In genomic region chr3:27371725-27372650, GRCm38 (mm10) we compare ENCODE assay signal across 8 mouse cellular contexts. TPM values are rescaled to one million over a fixed set of nuclear protein-coding genes. Genes with fewer than 3 reads are reported as not detected.
DNase-seq lines count a peak whose midpoint lies in the region; ATAC-seq and TF ChIP-seq lines count a peak whose summit lies in the region.

No protein-coding gene starts in this region.

- peaks cover 58% of the 10 kb centered on the region for H3K27me3 ChIP-seq in heart, postnatal 0 days (ENCODE audit: control insufficient read depth, insufficient read depth, low read length)
- H3K27me3 ChIP-seq in hindbrain, embryonic 11.5 days (ENCODE audit: control insufficient read depth, insufficient read depth, low read length): peaks cover 37% of the 10 kb centered on the region

- DNase-seq in heart, postnatal 0 days (ENCODE audit: low spot score): no peak
- no peak for DNase-seq in heart, postnatal 25 days (ENCODE audit: low spot score)
- DNase-seq in brain, embryonic 14.5 days (ENCODE audit: low read depth): peak; percentile 35
- peak; percentile 44 for DNase-seq in hindbrain, embryonic 11.5 days (ENCODE audit: low spot score)
- peak; percentile 34 for DNase-seq in neural tube, embryonic 10.5 days (ENCODE audit: extremely low spot score, low spot score)
- no peak for DNase-seq in adrenal gland, postnatal 25 days
- no peak for DNase-seq in gastrocnemius, postnatal 4 days (ENCODE audit: low spot score in 2 of 2)
- DNase-seq in ovary, postnatal 36 days (ENCODE audit: low spot score): no peak

- ATAC-seq in heart, postnatal 0 days (ENCODE audit: insufficient read depth, low read depth): no peak
- ATAC-seq in hindbrain, embryonic 11.5 days (ENCODE audit: low FRiP score): peak; percentile 61

- TF ChIP-seq POLR2A in brain, embryonic 14.5 days (IDR thresholded peaks at IDR 0.05; ENCODE audit: borderline replicate concordance, extremely low read depth, insufficient read depth, insufficient read length, poor library complexity, severe bottlenecking): no peak

- no peak overlapping the region for H3K27ac ChIP-seq in heart, postnatal 0 days (ENCODE audit: low read depth)
- H3K27ac ChIP-seq in hindbrain, embryonic 11.5 days (ENCODE audit: low read depth, low read length): no peak overlapping the region

- WGBS in heart, postnatal 0 days: 2% methylated on average over 77 of the region's 77 CpGs
- WGBS in hindbrain, embryonic 11.5 days: 1% methylated on average over 76 of the region's 77 CpGs

- intact Hi-C loops in heart, postnatal 25 days (cut with DNase I): no loop called here

- H3K9ac ChIP-seq in heart, postnatal 0 days (replicated peaks; ENCODE audit: low read depth, low read length): no peak overlapping the region
- H3K9ac ChIP-seq in hindbrain, embryonic 11.5 days (ENCODE audit: low read depth, low read length): no peak overlapping the region

- no peaks in the 10 kb centered on the region for H3K9me3 ChIP-seq in heart, postnatal 0 days (replicated peaks; ENCODE audit: control insufficient read depth, low read length)
- H3K9me3 ChIP-seq in hindbrain, embryonic 11.5 days (ENCODE audit: control insufficient read depth, low read length): no peaks in the 10 kb centered on the region

- TF ChIP-seq CTCF in heart, postnatal 0 days (IDR thresholded peaks at IDR 0.05; ENCODE audit: low read depth): no peak
- TF ChIP-seq CTCF in brain, embryonic 14.5 days (IDR thresholded peaks at IDR 0.05; ENCODE audit: borderline replicate concordance, extremely low read depth, insufficient read depth, insufficient read length): no peak

- H3K4me1 ChIP-seq in heart, postnatal 0 days (ENCODE audit: control insufficient read depth, insufficient read depth): no peaks in the 10 kb centered on the region
- H3K4me1 ChIP-seq in hindbrain, embryonic 11.5 days (replicated peaks; ENCODE audit: control insufficient read depth, insufficient read depth, low read length): 0 out of 2 replicates have a peak, but pooled peaks cover 4% of the 10 kb centered on the region

- H3K4me2 ChIP-seq in heart, postnatal 0 days (ENCODE audit: low read depth, low read length): no peak overlapping the region; the same call in 1 of the 2 replicates
- peak overlapping the region; percentile 45 for H3K4me2 ChIP-seq in hindbrain, embryonic 11.5 days (replicated peaks; ENCODE audit: low read depth, low read length)

- no peaks in the 10 kb centered on the region for H3K36me3 ChIP-seq in heart, postnatal 0 days (replicated peaks; ENCODE audit: control insufficient read depth, insufficient read depth, low read length)
- H3K36me3 ChIP-seq in hindbrain, embryonic 11.5 days (ENCODE audit: control insufficient read depth, insufficient read depth, low read length): no peaks in the 10 kb centered on the region

- TF ChIP-seq EP300 in heart, postnatal 0 days (IDR thresholded peaks at IDR 0.05; ENCODE audit: low read depth): no peak

- H3K4me3 ChIP-seq in heart, postnatal 0 days (ENCODE audit: low read depth, low read length): peak overlapping the region; percentile 13; the same call in 1 of the 2 replicates
- peak overlapping the region; percentile 22 for H3K4me3 ChIP-seq in hindbrain, embryonic 11.5 days (ENCODE audit: low read depth, low read length)

RNA-seq across cellular contexts. Expression of gene Ghsr, which starts 0.8 kb away (rescaled TPM):
- not detected in 2 replicates for total RNA-seq in heart, postnatal 0 days (2014; rRNA removed; ENCODE audit: low replicate concordance)
- not detected in 2 replicates for polyA plus RNA-seq in heart, postnatal 0 days (2015; fragmentation: Nextera tagmentation; extraction: Ambion mirVana)
- not detected for total RNA-seq in heart, postnatal 25 days (2021)
- 0.10 and 0.30 TPM in 2 replicates for polyA plus RNA-seq in brain, embryonic 14.5 days (2012; rRNA removed)
- polyA plus RNA-seq in hindbrain, embryonic 11.5 days (2014; fragmentation: Nextera tagmentation; extraction: Ambion mirVana): 0.14 and 0.18 TPM in 2 replicates
- total RNA-seq in adrenal gland, postnatal 25 days (2021): not detected in 2 replicates
- total RNA-seq in gastrocnemius, postnatal 4 days (2021): not detected

RNA-seq across cellular contexts. Expression of gene Tnfsf10, which starts 55.2 kb away (rescaled TPM):
- total RNA-seq in heart, postnatal 0 days (2014; rRNA removed; ENCODE audit: low replicate concordance): 0.23 and 6.4 TPM in 2 replicates
- polyA plus RNA-seq in heart, postnatal 0 days (2015; fragmentation: Nextera tagmentation; extraction: Ambion mirVana): 0.64 and 0.66 TPM in 2 replicates
- 10 to 100 TPM in 1 of 2 experiments, 1 to 10 TPM in 1; 9.7 to 12.7 TPM for total RNA-seq in heart, postnatal 25 days (2021)
- 0.09 and 0.12 TPM in 2 replicates for polyA plus RNA-seq in brain, embryonic 14.5 days (2012; rRNA removed)
- not detected in 2 replicates for polyA plus RNA-seq in hindbrain, embryonic 11.5 days (2014; fragmentation: Nextera tagmentation; extraction: Ambion mirVana)
- total RNA-seq in adrenal gland, postnatal 25 days (2021): 10.8 and 11.3 TPM in 2 replicates
- total RNA-seq in gastrocnemius, postnatal 4 days (2021): 1 to 10 TPM; 4.3 to 4.8 TPM

Comparison
In these comparisons a context has a peak if more than half of its experiments do, and no peak if none do; other contexts are left out.
1. DNase-seq: peak in brain, embryonic 14.5 days (single experiment), hindbrain, embryonic 11.5 days (single experiment) and neural tube, embryonic 10.5 days (single experiment); none in heart, postnatal 0 days (single experiment), heart, postnatal 25 days (single experiment), adrenal gland, postnatal 25 days (single experiment), gastrocnemius, postnatal 4 days (0 of 2) and ovary, postnatal 36 days (single experiment).